23 mouse cellular contexts compared by ENCODE assay signal in genomic region chr16:33487709-33488108, GRCm38 (mm10). TPM values are rescaled to one million over a fixed set of nuclear protein-coding genes. Genes with fewer than 3 reads are reported as not detected.
A peak's percentile ranks its signal among the peaks of the same experiment; 100 is the strongest.
DNase-seq lines count a peak whose midpoint lies in the region; ATAC-seq and TF ChIP-seq lines count a peak whose summit lies in the region.
"Had no signal": no experiment of that assay in that cellular context is flagged by ENCODE, and none has a peak within 500 bp of the region (broad histone marks: within the 10 kb centered on the region; RNA-seq: fewer than 3 reads in every experiment).

No protein-coding gene starts in this region.

- 63% methylated on average over 4 of the region's 4 CpGs for WGBS in forebrain, embryonic 13.5 days
- WGBS in forebrain, embryonic 11.5 days, result 92% methylated on average over 4 of the region's 4 CpGs
- WGBS in lung, embryonic 16.5 days, result 43% methylated on average over 4 of the region's 4 CpGs

- no peak for TF ChIP-seq POLR2A in brain, embryonic 14.5 days (IDR thresholded peaks at IDR 0.05; ENCODE audit: borderline replicate concordance, extremely low read depth, insufficient read depth, insufficient read length, poor library complexity, severe bottlenecking)

- peak; percentile 33; the same call in 1 of the 2 replicates for ATAC-seq in forebrain, embryonic 13.5 days
- no peak for ATAC-seq in forebrain, embryonic 11.5 days (replicated peaks; ENCODE audit: low FRiP score)
- ATAC-seq in lung, embryonic 16.5 days (ENCODE audit: low read depth), result peak; percentile 62
- ATAC-seq: activated CD4-positive, CD25-positive, alpha-beta regulatory T cell, adult 4 months; forebrain, postnatal 0 days had no signal

- no peaks in the 10 kb centered on the region for H3K9me3 ChIP-seq in forebrain, embryonic 13.5 days (replicated peaks)
- no peaks in the 10 kb centered on the region for H3K9me3 ChIP-seq in forebrain, embryonic 11.5 days (ENCODE audit: control insufficient read depth, low read length)
- no peaks in the 10 kb centered on the region for H3K9me3 ChIP-seq in lung, embryonic 16.5 days (ENCODE audit: control insufficient read depth, low read length)
- H3K9me3 ChIP-seq: embryonic facial prominence, embryonic 12.5 days; embryonic facial prominence, embryonic 15.5 days; hindbrain, embryonic 12.5 days; hindbrain, embryonic 15.5 days had no signal

- DNase-seq in forebrain, embryonic 11.5 days (ENCODE audit: low spot score), result no peak
- DNase-seq in layer of hippocampus, adult 2 months (ENCODE audit: low spot score in 2 of 2), result peak in 1 of 2 experiments; percentile 2
- no peak for DNase-seq in layer of hippocampus, adult 18-20 months (ENCODE audit: low spot score in 2 of 2)
- no peak for DNase-seq in lung, adult 18-20 months
- DNase-seq in brain, embryonic 14.5 days (ENCODE audit: low read depth), result peak; percentile 53
- DNase-seq: adrenal gland, adult 8-10 months; adrenal gland, postnatal 25 days; cerebellum, adult 18-20 months; cerebellum, adult 9-10 months; cerebellum, postnatal 14 days; forebrain, postnatal 0 days; gastrocnemius, adult 2 months; gastrocnemius, postnatal 14 days; heart, adult 11 months had no signal

- H3K9ac ChIP-seq in forebrain, embryonic 13.5 days, result no peak overlapping the region
- no peak overlapping the region for H3K9ac ChIP-seq in forebrain, embryonic 11.5 days (ENCODE audit: low read length)
- H3K9ac ChIP-seq in lung, embryonic 16.5 days (ENCODE audit: low read length), result no peak overlapping the region
- H3K9ac ChIP-seq: embryonic facial prominence, embryonic 12.5 days; embryonic facial prominence, embryonic 15.5 days; forebrain, postnatal 0 days; hindbrain, embryonic 12.5 days; hindbrain, embryonic 15.5 days had no signal

- no peak for TF ChIP-seq CTCF in layer of hippocampus, adult 2 months (conservative IDR thresholded peaks at IDR 0.05)
- TF ChIP-seq CTCF in brain, embryonic 14.5 days (IDR thresholded peaks at IDR 0.05; ENCODE audit: borderline replicate concordance, extremely low read depth, insufficient read depth, insufficient read length), result no peak

- no peak overlapping the region for H3K4me2 ChIP-seq in forebrain, embryonic 13.5 days
- H3K4me2 ChIP-seq in forebrain, embryonic 11.5 days (ENCODE audit: low read depth, low read length, severe bottlenecking), result no peak overlapping the region
- H3K4me2 ChIP-seq in lung, embryonic 16.5 days (ENCODE audit: low read depth, low read length), result no peak overlapping the region
- H3K4me2 ChIP-seq: embryonic facial prominence, embryonic 12.5 days; embryonic facial prominence, embryonic 15.5 days; heart, embryonic 11.5 days; hindbrain, embryonic 12.5 days; hindbrain, embryonic 15.5 days had no signal

- H3K27ac ChIP-seq in forebrain, embryonic 13.5 days, result no peak overlapping the region
- no peak overlapping the region for H3K27ac ChIP-seq in forebrain, embryonic 11.5 days (ENCODE audit: low read depth, low read length)
- H3K27ac ChIP-seq in layer of hippocampus, adult 2 months, result 0 out of 2 replicates have a peak overlapping the region, but pooled peaks have one; percentile 28
- H3K27ac ChIP-seq in lung, embryonic 16.5 days (ENCODE audit: low read length), result no peak overlapping the region
- H3K27ac ChIP-seq: embryonic facial prominence, embryonic 12.5 days; embryonic facial prominence, embryonic 15.5 days; gastrocnemius, adult 2 months; hindbrain, embryonic 12.5 days; hindbrain, embryonic 15.5 days had no signal

- H3K27me3 ChIP-seq in forebrain, embryonic 13.5 days, result no peaks in the 10 kb centered on the region
- no peaks in the 10 kb centered on the region for H3K27me3 ChIP-seq in forebrain, embryonic 11.5 days (ENCODE audit: control insufficient read depth, insufficient read depth, low read length)
- H3K27me3 ChIP-seq in lung, embryonic 16.5 days (ENCODE audit: control insufficient read depth, insufficient read depth, low read depth, low read length), result no peaks in the 10 kb centered on the region
- H3K27me3 ChIP-seq: embryonic facial prominence, embryonic 12.5 days; embryonic facial prominence, embryonic 15.5 days; hindbrain, embryonic 12.5 days; hindbrain, embryonic 15.5 days had no signal

- peaks cover 22% of the 10 kb centered on the region; the same call in 1 of the 2 replicates for H3K36me3 ChIP-seq in forebrain, embryonic 13.5 days (ENCODE audit: poor library complexity, severe bottlenecking)
- no peaks in the 10 kb centered on the region for H3K36me3 ChIP-seq in forebrain, embryonic 11.5 days (ENCODE audit: control insufficient read depth, insufficient read depth, low read length)
- peaks cover 7% of the 10 kb centered on the region for H3K36me3 ChIP-seq in lung, embryonic 16.5 days (ENCODE audit: control insufficient read depth, insufficient read depth, low read length)

- peaks cover 15% of the 10 kb centered on the region for H3K4me1 ChIP-seq in forebrain, embryonic 13.5 days
- no peaks in the 10 kb centered on the region for H3K4me1 ChIP-seq in forebrain, embryonic 11.5 days (replicated peaks; ENCODE audit: control insufficient read depth, insufficient read depth, low read length)
- no peaks in the 10 kb centered on the region for H3K4me1 ChIP-seq in lung, embryonic 16.5 days (replicated peaks; ENCODE audit: control insufficient read depth, insufficient read depth, low read length)
- H3K4me1 ChIP-seq: embryonic facial prominence, embryonic 12.5 days; embryonic facial prominence, embryonic 15.5 days; hindbrain, embryonic 12.5 days had no signal

- H3K4me3 ChIP-seq in forebrain, embryonic 13.5 days, result no peak overlapping the region
- H3K4me3 ChIP-seq in forebrain, embryonic 11.5 days (ENCODE audit: low read depth, low read length), result no peak overlapping the region
- no peak overlapping the region for H3K4me3 ChIP-seq in layer of hippocampus, adult 2 months
- H3K4me3 ChIP-seq in lung, embryonic 16.5 days (ENCODE audit: low read length), result no peak overlapping the region
- H3K4me3 ChIP-seq: embryonic facial prominence, embryonic 12.5 days; embryonic facial prominence, embryonic 15.5 days; gastrocnemius, adult 2 months; hindbrain, embryonic 12.5 days; hindbrain, embryonic 15.5 days had no signal

RNA-seq across cellular contexts. Expression of gene Slc12a8, which starts 29.4 kb away (rescaled TPM):
- 0.67 and 0.92 TPM in 2 replicates for polyA plus RNA-seq in forebrain, embryonic 13.5 days (2015; fragmentation: Nextera tagmentation; extraction: Ambion mirVana)
- polyA plus RNA-seq in forebrain, embryonic 11.5 days (2014; fragmentation: Nextera tagmentation; extraction: Ambion mirVana), result 1.3 and 1.6 TPM in 2 replicates
- under 1 TPM; 0.64 to 0.71 TPM for total RNA-seq in layer of hippocampus, adult 2 months (2021)
- under 1 TPM; 0.64 to 0.76 TPM for total RNA-seq in layer of hippocampus, adult 18-20 months (2021)
- polyA plus RNA-seq in lung, embryonic 16.5 days (2015; fragmentation: Nextera tagmentation; extraction: Ambion mirVana), result 0.39 and 1.0 TPM in 2 replicates
- 0.75 and 1.1 TPM in 2 replicates for polyA plus RNA-seq in brain, embryonic 14.5 days (2012; rRNA removed)
- total RNA-seq: common myeloid progenitor, adult 5-6 weeks had no signal
